Mouse (Mus musculus) heart, embryonic 12.5 days (tissue): ENCODE measurements at regions not wholly inside any gene's neighbourhood (a gene's known extent, or its start where the extent isn't known, plus 50 kb on each side); places are given as distances from the start of the nearest gene placed in this dataset.

ENCODE experiments used
- ATAC-seq: fragments of 200-750 bp; cut with Nextera tagmentation; 2 replicates; pipeline ENCODE4 v1.8.0; 2017; ENCODE audit warnings: moderate TSS enrichment, moderate library complexity; ENCODE audit not compliant: insufficient number of reproducible peaks, low FRiP score
- H3K27ac ChIP-seq: fragments of 300-500 bp; sonication (generic); 2 replicates; pipeline ENCODE4 v1.5.1; 2016; ENCODE audit warnings: mild to moderate bottlenecking, moderate library complexity; ENCODE audit not compliant: poor library complexity, severe bottlenecking
- H3K27me3 ChIP-seq: fragments of 300-500 bp; sonication (generic); replicated peaks from 2 replicates; pipeline ENCODE4 v1.6.1; 2016; ENCODE audit warnings: mild to moderate bottlenecking, moderate library complexity
- H3K36me3 ChIP-seq: fragments of 300-500 bp; sonication (generic); 2 replicates; pipeline ENCODE4 v1.6.1; 2016; ENCODE audit warnings: mild to moderate bottlenecking, moderate library complexity
- H3K4me1 ChIP-seq: fragments of 300-500 bp; sonication (generic); replicated peaks from 2 replicates; pipeline ENCODE4 v1.6.1; 2016; ENCODE audit warnings: mild to moderate bottlenecking
- H3K4me2 ChIP-seq: fragments of 300-500 bp; sonication (generic); 2 replicates; pipeline ENCODE4 v1.6.1; 2016; ENCODE audit warnings: mild to moderate bottlenecking, moderate library complexity
- H3K4me3 ChIP-seq: fragments of 300-500 bp; sonication (generic); 2 replicates; pipeline ENCODE4 v1.5.1; 2016; ENCODE audit warnings: mild to moderate bottlenecking
- H3K9ac ChIP-seq: fragments of 300-500 bp; sonication (generic); 2 replicates; pipeline ENCODE4 v1.6.1; 2016; ENCODE audit warnings: mild to moderate bottlenecking, moderate library complexity
- H3K9me3 ChIP-seq: fragments of 300-500 bp; sonication (generic); replicated peaks from 2 replicates; pipeline ENCODE4 v1.6.1; 2016; ENCODE audit warnings: mild to moderate bottlenecking, moderate library complexity
- WGBS: fragments of 180-500 bp; shearing (Covaris S2); methylation state at CpG from one replicate; pipeline ENCODE4 v1.1.7; 2016; 5-methylcytosine and 5-hydroxymethylcytosine counted together

DNA sequence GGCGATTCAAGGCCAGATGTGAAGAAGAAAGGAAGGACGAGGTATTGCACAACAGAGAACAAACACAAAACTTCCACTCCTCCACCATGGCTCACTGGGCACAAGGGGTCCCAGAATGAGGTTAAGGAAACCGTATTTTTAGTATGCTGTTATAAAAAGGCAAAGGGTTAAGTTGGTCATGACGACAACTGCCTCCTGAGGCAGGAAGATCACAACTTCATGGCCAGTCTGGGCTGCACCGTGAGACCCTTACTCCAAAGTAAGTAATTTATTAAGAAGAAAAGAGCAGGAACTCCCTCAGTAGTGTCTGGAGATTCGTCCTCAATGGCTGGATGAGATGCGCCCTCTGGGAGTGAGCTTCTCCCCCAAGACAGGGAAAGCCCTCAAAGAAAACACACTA, 151.2 kb downstream of the Gm12728 start:
- WGBS, result 80% methylated on average over 7 of the region's 7 CpGs
- Histone ChIP-seq H3K4me2 (no peak overlapping the region), H3K4me3 (no peak overlapping the region), H3K9me3 (no peaks in the 10 kb centered on the region), H3K27ac (no peak overlapping the region), H3K36me3 (no peaks in the 10 kb centered on the region), H3K9ac (no peak overlapping the region), H3K4me1 (no peaks in the 10 kb centered on the region), H3K27me3 (peaks cover 42% of the 10 kb centered on the region)
- no peak for ATAC-seq

DNA sequence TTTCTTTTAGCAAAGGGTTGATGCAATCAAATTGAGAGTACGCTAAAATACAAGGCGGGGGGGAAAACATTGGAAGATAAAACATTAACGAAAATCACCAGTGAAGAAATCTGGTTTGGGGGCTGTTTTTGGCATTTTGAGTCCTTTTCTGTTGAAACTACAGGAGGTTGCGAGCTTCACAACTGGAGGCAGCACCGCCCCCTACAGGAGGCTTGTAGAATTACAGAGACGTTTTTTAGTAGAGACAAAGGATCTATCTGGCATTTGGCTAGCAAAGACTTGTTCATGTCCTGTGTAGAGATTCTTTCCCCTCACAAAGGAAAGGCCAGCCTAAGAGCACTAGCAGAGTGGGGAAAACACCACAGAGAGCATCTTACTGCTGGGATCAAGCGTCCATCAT, 152.1 kb downstream of the Gm12728 start:
- Histone ChIP-seq H3K4me2 (no peak overlapping the region), H3K27ac (no peak overlapping the region), H3K9ac (no peak overlapping the region), H3K27me3 (peaks cover 35% of the 10 kb centered on the region), H3K4me1 (no peaks in the 10 kb centered on the region), H3K36me3 (no peaks in the 10 kb centered on the region), H3K9me3 (no peaks in the 10 kb centered on the region), H3K4me3 (no peak overlapping the region)
- no peak for ATAC-seq
- 38% methylated on average over 7 of the region's 7 CpGs for WGBS

DNA sequence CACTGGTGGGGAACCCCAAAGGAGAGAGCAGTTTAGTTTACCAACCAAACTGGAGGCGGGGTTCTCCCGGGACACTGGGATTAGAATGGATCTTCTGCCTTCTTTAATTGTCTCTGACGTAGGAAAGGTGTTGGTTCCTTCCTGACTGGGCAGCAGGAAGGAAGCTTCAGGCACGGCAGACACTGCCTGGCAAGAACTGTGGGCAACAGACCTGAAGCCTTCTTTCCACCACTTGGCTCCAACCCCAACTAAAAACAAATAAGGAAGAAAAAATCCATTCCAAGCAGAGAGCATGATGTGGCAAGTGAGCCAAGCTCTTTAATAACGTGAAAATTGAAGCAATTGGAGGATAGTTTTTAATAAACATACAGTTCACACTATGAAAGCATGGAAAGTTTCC, 155.3 kb downstream of the Gm12728 start:
- no peaks in the 10 kb centered on the region for H3K4me1 ChIP-seq
- ATAC-seq, result no peak
- WGBS, result 55% methylated on average over 5 of the region's 5 CpGs

DNA sequence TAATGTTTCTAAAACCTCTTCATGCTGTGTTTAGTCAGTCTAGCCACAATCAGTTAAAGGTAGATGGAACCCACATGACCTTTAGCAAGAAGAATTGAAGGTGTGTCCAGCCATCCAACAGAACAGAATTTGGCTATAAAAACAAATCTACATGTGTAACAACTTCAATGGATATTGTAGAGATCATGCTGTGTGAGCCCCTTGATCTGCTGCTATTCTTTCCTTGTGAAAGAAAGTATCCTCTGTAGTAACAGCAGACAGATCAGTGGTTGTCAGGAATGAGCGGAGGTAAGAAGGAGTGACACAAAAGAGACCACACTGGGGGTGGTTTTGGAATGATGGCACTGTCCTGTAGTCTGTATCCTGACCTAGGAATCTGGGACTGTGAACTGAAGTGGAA, 156.3 kb downstream of the Gm12728 start:
- no peak overlapping the region for H3K9ac ChIP-seq
- WGBS, result 86% methylated on average over 1 of the region's 1 CpGs
- no peak overlapping the region for H3K27ac ChIP-seq
- no peaks in the 10 kb centered on the region for H3K4me1 ChIP-seq
- no peak overlapping the region for H3K4me3 ChIP-seq
- H3K36me3 ChIP-seq, result no peaks in the 10 kb centered on the region
- H3K27me3 ChIP-seq, result peaks cover 16% of the 10 kb centered on the region; the same call in 1 of the 2 replicates
- H3K9me3 ChIP-seq, result no peaks in the 10 kb centered on the region
- H3K4me2 ChIP-seq, result no peak overlapping the region
- no peak for ATAC-seq

More for the DNA sequence above, 155.3 kb downstream of the Gm12728 start:
- H3K4me2 ChIP-seq, result no peak overlapping the region
- no peak overlapping the region for H3K9ac ChIP-seq
- no peak overlapping the region for H3K4me3 ChIP-seq
- no peaks in the 10 kb centered on the region for H3K36me3 ChIP-seq
- H3K27ac ChIP-seq, result no peak overlapping the region
- H3K9me3 ChIP-seq, result no peaks in the 10 kb centered on the region
- H3K27me3 ChIP-seq, result peaks cover 20% of the 10 kb centered on the region; the same call in 1 of the 2 replicates

DNA sequence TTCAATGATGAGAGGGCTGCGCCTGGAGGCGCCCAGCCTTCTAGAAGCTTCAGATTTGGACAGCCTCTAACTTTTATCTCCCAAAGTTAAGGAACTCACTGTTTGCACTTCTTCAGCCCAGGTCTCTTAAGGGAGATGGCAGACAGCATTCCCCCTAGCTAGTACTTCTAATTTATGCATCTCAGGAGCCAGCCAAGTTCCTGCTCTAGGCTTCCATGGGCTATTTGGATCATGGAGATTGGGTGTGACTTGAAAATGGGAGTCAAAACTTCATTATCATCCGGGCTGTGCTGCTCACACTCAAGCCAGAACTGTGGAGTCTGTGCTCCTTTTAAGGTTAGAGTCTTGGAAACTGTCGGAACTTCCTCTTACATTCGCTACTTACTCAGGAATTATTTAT, 158.7 kb downstream of the Gm12728 start:
- Histone ChIP-seq H3K4me3 (no peak overlapping the region), H3K4me1 (no peaks in the 10 kb centered on the region), H3K9me3 (no peaks in the 10 kb centered on the region), H3K27me3 (peaks cover under 1% of the 10 kb centered on the region; the same call in 1 of the 2 replicates), H3K27ac (no peak overlapping the region), H3K4me2 (no peak overlapping the region), H3K36me3 (no peaks in the 10 kb centered on the region), H3K9ac (no peak overlapping the region)
- WGBS, result 84% methylated on average over 5 of the region's 5 CpGs
- no peak for ATAC-seq

DNA sequence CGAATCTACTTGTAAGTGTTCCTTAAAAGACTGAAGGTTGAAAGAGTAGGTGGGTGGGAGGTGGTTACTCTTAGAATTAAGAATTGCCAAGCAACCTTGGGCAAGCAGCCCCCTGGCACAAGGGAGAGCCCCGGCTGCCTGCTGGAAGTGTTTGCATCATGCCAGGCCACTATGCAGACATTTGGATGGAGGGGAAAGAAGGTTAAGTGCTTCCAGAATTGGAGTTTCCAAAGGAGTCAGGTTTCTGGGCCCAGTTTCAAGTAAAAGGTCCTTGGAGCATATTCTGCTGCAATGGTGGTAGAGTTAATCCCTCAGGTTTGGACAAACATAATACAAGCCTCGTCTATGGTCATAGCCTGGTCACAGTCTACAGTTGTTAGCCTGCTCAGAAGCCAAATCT, 162.7 kb downstream of the Gm12728 start:
- Histone ChIP-seq H3K9me3 (no peaks in the 10 kb centered on the region), H3K4me1 (no peaks in the 10 kb centered on the region), H3K27ac (no peak overlapping the region), H3K4me2 (no peak overlapping the region), H3K4me3 (no peak overlapping the region), H3K36me3 (no peaks in the 10 kb centered on the region), H3K27me3 (no peaks in the 10 kb centered on the region), H3K9ac (no peak overlapping the region)
- ATAC-seq, result no peak
- WGBS, result 73% methylated on average over 3 of the region's 3 CpGs

DNA sequence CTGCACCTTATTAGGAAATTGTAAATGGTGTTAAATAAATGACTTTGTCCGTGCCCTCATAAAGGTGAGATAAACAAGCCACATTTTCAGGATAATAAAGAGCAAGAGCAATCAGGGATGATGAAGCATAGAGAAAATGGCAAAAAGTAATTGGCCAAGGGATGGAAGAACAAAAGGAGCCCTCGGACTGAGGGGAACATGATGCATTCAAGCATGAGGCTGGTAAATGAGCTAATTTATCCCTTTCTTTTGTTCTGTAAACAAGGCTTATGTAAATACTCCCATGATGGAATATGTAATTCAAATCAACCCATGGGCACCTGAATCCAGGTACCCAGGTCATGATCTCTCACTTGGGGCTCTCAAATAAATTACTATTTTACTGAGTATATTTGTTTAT, 166.8 kb downstream of the Gm12728 start:
- no peak overlapping the region for H3K4me3 ChIP-seq
- no peak overlapping the region for H3K9ac ChIP-seq
- no peak for ATAC-seq
- no peaks in the 10 kb centered on the region for H3K4me1 ChIP-seq
- no peaks in the 10 kb centered on the region for H3K36me3 ChIP-seq
- no peak overlapping the region for H3K27ac ChIP-seq
- 78% methylated on average over 2 of the region's 2 CpGs for WGBS
- H3K27me3 ChIP-seq, result no peaks in the 10 kb centered on the region
- no peaks in the 10 kb centered on the region for H3K9me3 ChIP-seq
- H3K4me2 ChIP-seq, result no peak overlapping the region

DNA sequence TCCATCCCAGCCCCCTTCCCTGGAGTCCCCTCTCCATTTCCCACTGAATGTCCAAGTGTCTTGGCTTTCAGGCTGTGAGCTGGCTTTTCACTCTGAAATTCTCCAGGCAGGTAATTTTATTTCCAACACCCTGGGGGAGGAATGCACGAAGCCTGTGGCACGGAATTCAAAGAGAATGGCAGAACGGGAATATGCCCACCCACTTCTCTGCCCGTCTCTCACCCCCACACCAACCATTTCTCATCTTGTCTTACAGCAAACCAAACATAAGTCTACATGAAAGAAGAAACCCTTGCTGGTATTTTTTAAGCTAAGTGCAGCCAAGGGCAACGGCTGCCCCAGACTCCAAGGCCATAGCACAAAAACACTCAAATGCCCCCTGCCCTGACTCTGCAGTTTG, 168.7 kb downstream of the Gm12728 start:
- Histone ChIP-seq H3K27me3 (no peaks in the 10 kb centered on the region), H3K9me3 (no peaks in the 10 kb centered on the region), H3K36me3 (no peaks in the 10 kb centered on the region), H3K4me2 (no peak overlapping the region), H3K27ac (no peak overlapping the region), H3K4me1 (no peaks in the 10 kb centered on the region), H3K9ac (no peak overlapping the region), H3K4me3 (no peak overlapping the region)
- 82% methylated on average over 5 of the region's 5 CpGs for WGBS
- ATAC-seq, result no peak

DNA sequence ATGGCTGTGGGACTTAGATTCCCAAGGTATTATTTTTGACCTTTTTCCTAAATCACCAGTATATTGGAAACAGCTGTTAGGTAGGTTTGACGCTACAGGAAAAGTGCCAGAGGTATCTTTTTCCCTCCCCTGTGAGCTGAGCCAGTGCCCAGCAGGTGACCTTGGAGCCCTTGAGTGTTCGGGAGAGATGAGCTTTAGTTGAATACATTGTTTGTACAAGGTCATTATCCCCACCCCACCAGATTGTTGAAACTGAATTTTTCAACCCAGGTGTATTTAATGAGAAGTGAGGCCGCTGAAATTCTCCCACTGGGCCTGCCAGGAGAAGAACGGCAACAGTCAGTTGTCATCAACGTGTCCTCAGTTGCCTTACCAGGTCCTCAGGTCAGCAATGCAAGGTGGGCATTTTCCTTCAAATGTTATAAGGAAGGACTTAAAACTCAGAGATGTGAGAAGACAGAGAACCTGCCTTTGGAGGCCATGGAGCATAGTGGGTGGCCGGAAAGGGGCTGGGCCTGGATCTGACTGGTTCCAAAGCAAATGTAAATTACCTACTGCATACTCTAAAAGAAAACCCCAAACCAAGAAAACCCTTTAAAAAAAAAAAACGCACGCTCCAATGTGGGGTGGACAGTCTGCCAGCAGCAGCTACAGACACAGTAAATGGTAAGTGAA, 172.2 kb downstream of the Gm12728 start:
- H3K4me1 ChIP-seq, result no peaks in the 10 kb centered on the region
- no peak overlapping the region for H3K9ac ChIP-seq
- H3K27ac ChIP-seq, result no peak overlapping the region
- WGBS, result 74% methylated on average over 8 of the region's 8 CpGs
- no peak overlapping the region for H3K4me3 ChIP-seq
- no peak for ATAC-seq
- no peaks in the 10 kb centered on the region for H3K36me3 ChIP-seq
- no peaks in the 10 kb centered on the region for H3K9me3 ChIP-seq
- H3K27me3 ChIP-seq, result peaks cover 6% of the 10 kb centered on the region; the same call in 1 of the 2 replicates
- H3K4me2 ChIP-seq, result no peak overlapping the region

DNA sequence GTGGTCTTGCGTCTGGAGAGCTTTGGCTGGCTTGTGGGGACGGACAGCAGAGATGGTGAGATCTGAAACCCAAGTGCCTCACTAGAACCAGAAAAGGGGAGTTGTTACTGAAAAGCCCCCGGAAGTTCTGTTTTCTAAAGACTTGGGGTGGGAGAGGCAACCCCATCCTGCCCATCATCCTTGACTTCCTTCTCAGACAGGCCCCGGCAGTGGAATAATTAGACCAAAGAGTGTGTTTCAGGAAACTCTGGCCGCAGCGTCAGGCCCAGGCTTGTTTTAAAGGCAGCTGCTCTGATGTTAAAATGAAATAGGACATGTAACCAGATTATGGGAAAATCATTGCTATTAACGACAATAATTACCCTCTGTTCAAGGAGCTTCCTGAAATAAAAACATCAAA, 172.9 kb downstream of the Gm12728 start:
- 73% methylated on average over 7 of the region's 7 CpGs for WGBS

DNA sequence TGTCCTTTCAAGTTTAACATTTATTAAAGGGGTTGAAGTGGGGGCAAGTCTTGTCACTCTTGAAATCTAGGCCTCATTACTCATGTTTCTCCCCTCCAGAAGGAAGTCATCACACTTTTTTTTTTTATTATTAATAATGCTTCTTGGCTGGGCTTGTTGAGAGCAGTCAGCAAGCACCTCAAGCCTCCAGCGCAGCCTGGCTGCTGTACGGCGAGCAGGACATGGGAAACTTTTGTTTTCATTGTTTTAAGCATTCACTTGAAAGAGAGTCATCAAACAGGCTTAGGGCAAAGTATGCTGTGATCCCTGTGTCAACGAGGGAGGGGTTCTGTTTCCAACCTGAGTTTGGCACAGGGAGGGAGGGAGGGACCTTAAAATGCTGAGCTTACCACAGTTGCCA, 178.7 kb downstream of the Gm12728 start:
- no peak overlapping the region for H3K4me2 ChIP-seq
- WGBS, result 60% methylated on average over 4 of the region's 4 CpGs
- H3K27ac ChIP-seq, result no peak overlapping the region
- no peaks in the 10 kb centered on the region for H3K4me1 ChIP-seq
- no peak overlapping the region for H3K4me3 ChIP-seq
- no peaks in the 10 kb centered on the region for H3K36me3 ChIP-seq
- H3K27me3 ChIP-seq, result peaks cover 6% of the 10 kb centered on the region; the same call in 1 of the 2 replicates
- no peak overlapping the region for H3K9ac ChIP-seq
- H3K9me3 ChIP-seq, result no peaks in the 10 kb centered on the region
- ATAC-seq, result no peak

More for the DNA sequence above, 172.9 kb downstream of the Gm12728 start:
- Histone ChIP-seq H3K4me3 (no peak overlapping the region), H3K4me1 (no peaks in the 10 kb centered on the region), H3K27me3 (peaks cover 6% of the 10 kb centered on the region; the same call in 1 of the 2 replicates), H3K27ac (no peak overlapping the region), H3K9me3 (no peaks in the 10 kb centered on the region), H3K9ac (no peak overlapping the region), H3K36me3 (no peaks in the 10 kb centered on the region), H3K4me2 (no peak overlapping the region)
- no peak for ATAC-seq

DNA sequence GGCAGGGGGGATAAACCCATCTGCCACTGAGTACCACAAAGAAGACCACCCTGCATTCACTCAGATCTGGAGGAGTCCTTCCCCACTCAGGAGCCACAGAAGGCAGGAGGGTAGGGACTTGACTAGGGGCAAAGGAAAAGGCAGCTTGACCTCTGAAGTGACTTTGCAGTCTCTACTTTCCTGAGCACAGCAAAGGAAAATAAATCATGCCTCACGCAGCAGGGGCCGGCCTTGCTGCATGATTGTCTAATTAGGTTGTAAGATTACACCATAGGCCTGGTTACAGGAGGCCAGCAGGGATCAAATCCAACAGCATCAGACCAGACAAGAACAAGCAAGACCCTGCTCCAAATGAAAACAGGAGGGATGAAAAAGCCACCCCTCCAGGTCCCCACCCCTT, 180.0 kb downstream of the Gm12728 start:
- ATAC-seq, result no peak
- WGBS, result 37% methylated on average over 2 of the region's 2 CpGs
- Histone ChIP-seq H3K36me3 (no peaks in the 10 kb centered on the region), H3K27ac (no peak overlapping the region), H3K27me3 (peaks cover 6% of the 10 kb centered on the region; the same call in 1 of the 2 replicates), H3K9ac (no peak overlapping the region), H3K9me3 (no peaks in the 10 kb centered on the region), H3K4me1 (no peaks in the 10 kb centered on the region), H3K4me3 (no peak overlapping the region), H3K4me2 (no peak overlapping the region)
